Mouse (Mus musculus) megakaryocyte, embryonic 14.5 days (primary cell): ENCODE results near the gene Gtdc1.

ENCODE experiments used
- FLI1 ChIP-seq: IDR thresholded peaks from 2 replicates; pipeline ENCODE4 v1.6.1; 2012; ENCODE audit warnings: low read length, inconsistent platforms, mixed read lengths
- GATA1 ChIP-seq: IDR thresholded peaks from 3 replicates; pipeline ENCODE4 v1.6.1; 2012; ENCODE audit warnings: mixed read lengths, low read length, inconsistent platforms, borderline replicate concordance

GRCm38 (mm10) chr2:44829753-44830152 is 97.7 kb downstream of the Gtdc1 start:
- TF ChIP-seq GATA1 (no peak), FLI1 (no peak)
